Mouse (Mus musculus) liver, embryonic 14.5 days (tissue): ENCODE data around the gene Ldhb. TPM values are rescaled to one million over a fixed set of nuclear protein-coding genes. Genes with fewer than 3 reads are reported as not detected.

ENCODE experiments used
- ATAC-seq: fragments of 200-750 bp; cut with Nextera tagmentation; 2 replicates; pipeline ENCODE4 v1.8.0; 2017; ENCODE audit warnings: moderate number of reproducible peaks, mild to moderate bottlenecking, moderate library complexity; ENCODE audit not compliant: insufficient read depth
- DNase-seq, 3 experiments: peaks; one replicate each; pipeline ENCODE4 v3.0.0-alpha.2; 2012 to 2013; ENCODE audit warnings: low read depth in 3 of 3, low spot score in 3 of 3
- H3K27ac ChIP-seq: fragments of 300-500 bp; sonication (generic); 2 replicates; pipeline ENCODE4 v1.5.1; 2014; ENCODE audit warnings: moderate library complexity, mild to moderate bottlenecking, control low read depth, inconsistent platforms
- H3K27me3 ChIP-seq: fragments of 300-500 bp; sonication (generic); 2 replicates; pipeline ENCODE4 v1.6.1; 2014; ENCODE audit warnings: mild to moderate bottlenecking, low read length, moderate library complexity; ENCODE audit not compliant: control insufficient read depth, insufficient read depth
- H3K36me3 ChIP-seq: fragments of 300-500 bp; sonication (generic); replicated peaks from 2 replicates; pipeline ENCODE4 v1.6.1; 2014; ENCODE audit warnings: low read depth; ENCODE audit not compliant: control insufficient read depth, insufficient read depth
- H3K4me1 ChIP-seq, 2 experiments: fragments of 200-500 bp in 1 of 2; fragments of 300-500 bp in 1 of 2; sonication (generic) in 1 of 2; replicated peaks; 2 replicates each; pipeline ENCODE4 v1.6.1; 2012 to 2014; ENCODE audit warnings: antibody characterized with exemption in 1 of 2, inconsistent platforms in 1 of 2, low read length in 1 of 2; ENCODE audit not compliant: control insufficient read depth in 2 of 2, insufficient read depth in 2 of 2
- H3K4me2 ChIP-seq: fragments of 300-500 bp; sonication (generic); 2 replicates; pipeline ENCODE4 v1.6.1; 2014; ENCODE audit warnings: low read depth, mild to moderate bottlenecking, control low read depth, moderate library complexity
- H3K4me3 ChIP-seq, 2 experiments: fragments of 200-500 bp in 1 of 2; fragments of 300-500 bp in 1 of 2; sonication (generic) in 1 of 2; 2 replicates each; pipeline ENCODE4 v1.5.1; 2012 to 2014; ENCODE audit warnings: low read depth in 2 of 2, low read length in 2 of 2, mild to moderate bottlenecking in 2 of 2, control low read depth in 1 of 2, inconsistent platforms in 1 of 2, moderate library complexity in 1 of 2; ENCODE audit not compliant: insufficient read depth in 1 of 2
- H3K9ac ChIP-seq: fragments of 300-500 bp; sonication (generic); replicated peaks from 2 replicates; pipeline ENCODE4 v1.6.1; 2014; ENCODE audit warnings: mild to moderate bottlenecking, control low read depth, moderate library complexity
- H3K9me3 ChIP-seq: fragments of 300-500 bp; sonication (generic); 2 replicates; pipeline ENCODE4 v1.6.1; 2016; ENCODE audit warnings: low read length, mixed read lengths; ENCODE audit not compliant: control insufficient read depth
- CTCF ChIP-seq: IDR thresholded peaks from 2 replicates; pipeline ENCODE4 v1.5.1; 2016; ENCODE audit warnings: antibody characterized with exemption, low read depth, control low read depth
- EP300 ChIP-seq: IDR thresholded peaks from 2 replicates; pipeline ENCODE4 v1.6.1; 2016; ENCODE audit warnings: antibody characterized with exemption, low read depth
- WGBS: fragments of 180-500 bp; shearing (Covaris S2); extraction: QIAGEN DNeasy Blood & Tissue Kit; methylation state at CpG from one replicate; pipeline ENCODE4 v1.1.7; 2014; ENCODE audit not compliant: insufficient replicate concordance; 5-methylcytosine and 5-hydroxymethylcytosine counted together
- polyA plus RNA-seq, 2 experiments: library from polyadenylated mRNA; depleted of rRNA in 1 of 2; stranded (reverse) in 1 of 2; unstranded in 1 of 2; fragments of >200 nt; fragmentation: Nextera tagmentation in 1 of 2; extraction: Ambion mirVana in 1 of 2; gene quantifications; 2 replicates each; pipeline versions ENCODE4 v1.2.1 to v1.2.3; 2012 to 2014

Gene Ldhb
- 13.7 and 16.0 TPM in 2 replicates for polyA plus RNA-seq (2012; rRNA removed)
- polyA plus RNA-seq (2014; fragmentation: Nextera tagmentation; extraction: Ambion mirVana), result 20.8 and 22.3 TPM in 2 replicates

DNA sequence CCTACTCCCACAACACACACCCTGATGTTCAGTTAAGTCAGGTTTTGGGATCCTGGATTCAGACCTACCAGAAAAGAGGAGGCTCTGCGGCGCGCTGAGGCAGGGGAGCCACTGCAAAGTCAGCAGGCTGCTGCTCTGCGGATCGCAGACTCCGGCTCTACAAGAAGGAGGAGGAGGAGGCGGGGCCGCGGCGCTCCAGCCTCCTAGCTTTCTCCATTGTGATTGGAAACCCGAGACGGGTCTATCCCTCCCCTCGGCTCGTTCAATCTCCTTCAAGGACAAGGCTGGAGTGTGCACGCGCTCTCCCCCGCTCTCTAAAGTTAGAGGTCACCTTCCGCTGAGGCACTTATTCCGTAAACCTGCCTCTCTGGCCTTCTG, at the start of gene Ldhb:
Gene Ldhb (minus strand): TSS at position 173 of the 378 bp plus-strand sequence.
- Histone ChIP-seq H3K27me3 (peaks cover 9% of the 10 kb centered on the region), H3K9ac (no peak within 1 kb of the TSS), H3K27ac (no peak within 1 kb of the TSS), H3K36me3 (no peaks in the 10 kb centered on the region), H3K4me1 (peaks cover 0 to 4% of the 10 kb centered on the region in 2 experiments; a peak in 1 of 4 replicates), H3K4me2 (peak within 1 kb of the TSS; percentile 58), H3K9me3 (no peaks in the 10 kb centered on the region), H3K4me3 (peak within 1 kb of the TSS; percentile 42 to 49)
- TF ChIP-seq EP300 (no peak), CTCF (no peak)
- ATAC-seq (peak; percentile 66), DNase-seq (peak in 2 of 3 experiments; percentile 18 to 27)
- WGBS, result under 1% methylated on average over 18 of the region's 19 CpGs

DNA sequence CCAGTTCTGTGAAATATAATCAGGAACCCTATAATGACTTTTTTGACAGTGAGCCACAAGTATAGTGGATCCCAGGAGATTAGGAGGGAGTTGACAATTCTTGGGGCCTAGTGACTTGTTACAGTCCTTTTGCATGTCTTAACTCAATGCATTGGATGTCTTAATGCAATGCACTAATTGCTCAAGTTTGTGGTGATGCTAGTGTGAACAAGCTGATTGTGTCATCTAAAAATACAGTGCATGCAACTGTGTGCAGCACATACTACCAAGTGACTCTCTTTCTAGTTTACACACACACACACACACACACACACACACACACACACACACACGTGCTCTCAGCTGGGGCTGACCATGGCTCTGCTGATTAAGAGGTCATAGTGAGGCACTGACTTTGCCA, 48.2 kb upstream of the Ldhb start:
- DNase-seq (no peak), ATAC-seq (no peak)
- Histone ChIP-seq H3K9ac (no peak overlapping the region), H3K4me3 (no peak overlapping the region), H3K27me3 (no peaks in the 10 kb centered on the region), H3K27ac (no peak overlapping the region), H3K9me3 (no peaks in the 10 kb centered on the region), H3K4me1 (no peaks in the 10 kb centered on the region), H3K4me2 (no peak overlapping the region), H3K36me3 (no peaks in the 10 kb centered on the region)
- WGBS, result 22% methylated on average over 1 of the region's 1 CpGs
- TF ChIP-seq CTCF, result no peak
- TF ChIP-seq EP300, result no peak

DNA sequence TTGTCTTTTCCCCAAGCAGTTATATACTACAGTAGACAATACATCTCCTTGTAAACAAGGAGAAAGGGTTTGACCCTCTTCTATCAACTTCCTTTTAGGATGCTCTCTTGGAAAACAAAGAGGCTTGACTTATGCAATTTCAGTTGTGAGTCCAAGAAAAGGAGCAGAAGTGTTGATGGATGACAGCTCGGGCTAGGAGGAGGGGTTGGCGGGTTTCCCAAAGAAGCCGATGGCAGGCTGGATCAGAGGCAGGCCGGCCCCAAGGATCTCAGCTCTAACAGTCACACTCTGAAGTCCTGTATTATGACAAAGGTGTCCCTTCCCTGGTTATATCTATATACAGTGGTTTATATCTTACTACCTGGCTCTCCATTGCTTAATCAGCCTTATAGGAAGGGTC, 43.7 kb upstream of the Ldhb start:
- no peak overlapping the region for H3K9ac ChIP-seq
- no peaks in the 10 kb centered on the region for H3K4me1 ChIP-seq
- no peaks in the 10 kb centered on the region for H3K9me3 ChIP-seq
- H3K27ac ChIP-seq, result no peak overlapping the region
- 62% methylated on average over 4 of the region's 4 CpGs for WGBS
- ATAC-seq (no peak), DNase-seq (no peak)
- H3K36me3 ChIP-seq, result no peaks in the 10 kb centered on the region
- no peak overlapping the region for H3K4me2 ChIP-seq
- no peaks in the 10 kb centered on the region for H3K27me3 ChIP-seq
- H3K4me3 ChIP-seq, result no peak overlapping the region
- TF ChIP-seq EP300 (no peak), CTCF (no peak)

DNA sequence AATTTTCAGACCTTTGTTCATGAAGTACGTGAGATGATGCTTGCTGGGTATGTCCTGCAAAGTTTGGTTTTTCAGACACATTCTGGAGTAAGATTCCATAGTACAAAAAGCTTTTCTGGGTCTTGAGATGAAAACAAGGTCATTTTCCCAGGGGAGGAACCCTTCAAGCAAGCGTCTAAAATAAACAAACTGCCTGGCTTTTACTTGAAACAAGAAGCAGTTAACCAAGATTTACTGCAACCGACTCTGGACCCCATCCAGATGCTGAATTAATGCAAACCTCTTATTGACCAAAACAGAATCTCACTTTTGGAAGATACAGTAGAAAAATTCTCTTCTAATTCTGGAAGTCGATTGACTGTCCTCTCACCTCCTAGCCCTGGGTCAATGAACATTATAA, 43.1 kb upstream of the Ldhb start:
- H3K4me1 ChIP-seq, result no peaks in the 10 kb centered on the region
- H3K36me3 ChIP-seq, result no peaks in the 10 kb centered on the region
- no peak overlapping the region for H3K9ac ChIP-seq
- no peaks in the 10 kb centered on the region for H3K27me3 ChIP-seq
- no peak for TF ChIP-seq CTCF
- TF ChIP-seq EP300, result no peak
- no peak overlapping the region for H3K4me2 ChIP-seq
- DNase-seq (no peak), ATAC-seq (no peak)
- H3K4me3 ChIP-seq, result no peak overlapping the region
- WGBS, result 50% methylated on average over 4 of the region's 4 CpGs
- no peak overlapping the region for H3K27ac ChIP-seq
- no peaks in the 10 kb centered on the region for H3K9me3 ChIP-seq

DNA sequence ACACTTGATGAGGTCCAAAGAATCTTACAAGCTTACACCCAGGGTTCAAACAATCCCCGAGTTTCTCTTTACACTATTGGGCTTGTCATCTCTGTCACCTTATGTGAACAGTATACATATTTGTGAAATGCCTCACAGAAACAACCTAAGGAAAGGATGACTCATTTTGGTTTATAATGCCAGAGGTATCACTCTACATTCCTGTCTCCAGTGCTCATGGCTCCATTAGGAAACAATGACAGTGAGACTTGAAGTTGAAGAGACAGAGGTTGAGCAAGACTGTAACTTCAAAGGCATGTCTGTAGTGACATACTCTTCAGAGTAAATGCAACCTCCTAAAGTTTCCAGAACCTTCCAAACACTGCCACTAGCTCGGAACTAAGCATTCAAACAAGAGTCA, 40.6 kb upstream of the Ldhb start:
- DNase-seq (no peak), ATAC-seq (no peak)
- Histone ChIP-seq H3K4me3 (no peak overlapping the region), H3K4me1 (no peaks in the 10 kb centered on the region), H3K27ac (no peak overlapping the region), H3K4me2 (no peak overlapping the region), H3K36me3 (no peaks in the 10 kb centered on the region), H3K9ac (no peak overlapping the region), H3K27me3 (no peaks in the 10 kb centered on the region), H3K9me3 (no peaks in the 10 kb centered on the region)
- 56% methylated on average over 2 of the region's 2 CpGs for WGBS
- TF ChIP-seq EP300 (no peak), CTCF (no peak)
